ENCODE assay signal across 8 mouse cellular contexts in genomic region chr15:103323455-103324247, GRCm38 (mm10). TPM values are rescaled to one million over a fixed set of nuclear protein-coding genes. Genes with fewer than 3 reads are reported as not detected.
DNase-seq lines count a peak whose midpoint lies in the region; ATAC-seq and TF ChIP-seq lines count a peak whose summit lies in the region.

No protein-coding gene starts in this region.

- H3K9ac ChIP-seq in heart, embryonic 13.5 days, result peak overlapping the region; percentile 90
- H3K9ac ChIP-seq in kidney, postnatal 0 days (ENCODE audit: low read depth, low read length), result peak overlapping the region; percentile 86
- peak overlapping the region; percentile 65 for H3K9ac ChIP-seq in liver, postnatal 0 days (replicated peaks)
- H3K9ac ChIP-seq in neural tube, embryonic 12.5 days, result peak overlapping the region; percentile 86

- peak; percentile 93 for TF ChIP-seq CTCF in brain, embryonic 14.5 days (IDR thresholded peaks at IDR 0.05; ENCODE audit: borderline replicate concordance, extremely low read depth, insufficient read depth, insufficient read length)
- peak; percentile 93 for TF ChIP-seq CTCF in embryonic fibroblast, embryonic 13.5 days (IDR thresholded peaks at IDR 0.05; ENCODE audit: borderline replicate concordance, insufficient read depth, low read length)
- TF ChIP-seq CTCF in kidney, postnatal 0 days (IDR thresholded peaks at IDR 0.05; ENCODE audit: low read depth), result peak; percentile 98
- TF ChIP-seq CTCF in liver, postnatal 0 days (IDR thresholded peaks at IDR 0.05; ENCODE audit: low read depth), result peak; percentile 99

- peak; percentile 69 to 76 for DNase-seq in CD8-positive naive resting alpha-beta T cell, adult 2 months (ENCODE audit: low read depth in 2 of 2, low spot score in 2 of 2)
- peak; percentile 93 for DNase-seq in brain, embryonic 14.5 days (ENCODE audit: low read depth)
- DNase-seq in kidney, postnatal 0 days (ENCODE audit: low spot score), result peak; percentile 92
- DNase-seq in liver, postnatal 0 days, result peak; percentile 93
- DNase-seq in thymus, adult 18-20 months, result peak; percentile 62 to 64

- H3K9me3 ChIP-seq in heart, embryonic 13.5 days, result no peaks in the 10 kb centered on the region
- H3K9me3 ChIP-seq in kidney, postnatal 0 days (replicated peaks; ENCODE audit: low read length), result no peaks in the 10 kb centered on the region
- H3K9me3 ChIP-seq in liver, postnatal 0 days (ENCODE audit: low read length), result no peaks in the 10 kb centered on the region
- H3K9me3 ChIP-seq in neural tube, embryonic 12.5 days, result no peaks in the 10 kb centered on the region

- peak; percentile 95 for ATAC-seq in heart, embryonic 13.5 days (ENCODE audit: extremely low read depth, insufficient number of reproducible peaks, low FRiP score, low TSS enrichment)
- ATAC-seq in kidney, postnatal 0 days (replicated peaks; ENCODE audit: low FRiP score, low read depth), result peak; percentile 94
- peak; percentile 95 for ATAC-seq in liver, postnatal 0 days
- peak; percentile 95 for ATAC-seq in neural tube, embryonic 12.5 days (ENCODE audit: low FRiP score, low read depth)

- WGBS in heart, embryonic 13.5 days, result 2% methylated on average over 37 of the region's 40 CpGs
- under 1% methylated on average over 39 of the region's 40 CpGs for WGBS in kidney, postnatal 0 days
- WGBS in liver, postnatal 0 days (ENCODE audit: insufficient replicate concordance), result 1% methylated on average over 35 of the region's 40 CpGs
- WGBS in neural tube, embryonic 12.5 days, result 1% methylated on average over 39 of the region's 40 CpGs

- peaks cover 11% of the 10 kb centered on the region for H3K36me3 ChIP-seq in heart, embryonic 13.5 days
- no peaks in the 10 kb centered on the region for H3K36me3 ChIP-seq in kidney, postnatal 0 days (ENCODE audit: insufficient read depth, low read length)
- H3K36me3 ChIP-seq in liver, postnatal 0 days (replicated peaks; ENCODE audit: insufficient read depth, low read length), result no peaks in the 10 kb centered on the region; the same call in 1 of the 2 replicates
- H3K36me3 ChIP-seq in neural tube, embryonic 12.5 days, result peaks cover 8% of the 10 kb centered on the region

- peak; percentile 92 for TF ChIP-seq POLR2A in brain, embryonic 14.5 days (IDR thresholded peaks at IDR 0.05; ENCODE audit: borderline replicate concordance, extremely low read depth, insufficient read depth, insufficient read length, poor library complexity, severe bottlenecking)
- TF ChIP-seq POLR2A in embryonic fibroblast, embryonic 13.5 days (IDR thresholded peaks at IDR 0.05; ENCODE audit: low read depth, low read length), result peak; percentile 53

- 0 out of 2 replicates have a peak, but pooled peaks cover 3% of the 10 kb centered on the region for H3K27me3 ChIP-seq in heart, embryonic 13.5 days (replicated peaks)
- H3K27me3 ChIP-seq in kidney, postnatal 0 days (ENCODE audit: insufficient read depth, low read length), result no peaks in the 10 kb centered on the region
- H3K27me3 ChIP-seq in liver, postnatal 0 days (ENCODE audit: insufficient read depth, low read length), result no peaks in the 10 kb centered on the region
- no peaks in the 10 kb centered on the region for H3K27me3 ChIP-seq in neural tube, embryonic 12.5 days (replicated peaks)

- no peak overlapping the region for H3K27ac ChIP-seq in embryonic fibroblast, embryonic 13.5 days (ENCODE audit: insufficient read depth, low read length)
- H3K27ac ChIP-seq in heart, embryonic 13.5 days (replicated peaks), result peak overlapping the region; percentile 82
- H3K27ac ChIP-seq in kidney, postnatal 0 days, result peak overlapping the region; percentile 69
- H3K27ac ChIP-seq in liver, postnatal 0 days (ENCODE audit: low read depth), result peak overlapping the region; percentile 76
- peak overlapping the region; percentile 60 for H3K27ac ChIP-seq in neural tube, embryonic 12.5 days

- peak overlapping the region; percentile 88 for H3K4me2 ChIP-seq in heart, embryonic 13.5 days
- H3K4me2 ChIP-seq in kidney, postnatal 0 days (ENCODE audit: low read length), result peak overlapping the region; percentile 69
- peak overlapping the region; percentile 89 for H3K4me2 ChIP-seq in liver, postnatal 0 days (ENCODE audit: low read depth, low read length)
- peak overlapping the region; percentile 87 for H3K4me2 ChIP-seq in neural tube, embryonic 12.5 days (replicated peaks)

- TF ChIP-seq EP300 in liver, postnatal 0 days (IDR thresholded peaks at IDR 0.05; ENCODE audit: low read depth), result no peak

- H3K4me1 ChIP-seq in embryonic fibroblast, embryonic 13.5 days (ENCODE audit: control insufficient read depth, insufficient read depth, low read length), result 0 out of 2 replicates have a peak, but pooled peaks cover 5% of the 10 kb centered on the region
- H3K4me1 ChIP-seq in heart, embryonic 13.5 days, result peaks cover 41% of the 10 kb centered on the region
- peaks cover 8% of the 10 kb centered on the region; the same call in 1 of the 2 replicates for H3K4me1 ChIP-seq in kidney, postnatal 0 days (replicated peaks; ENCODE audit: insufficient read depth, low read length)
- peaks cover 21% of the 10 kb centered on the region for H3K4me1 ChIP-seq in liver, postnatal 0 days (ENCODE audit: insufficient read depth)
- H3K4me1 ChIP-seq in neural tube, embryonic 12.5 days, result peaks cover 33% of the 10 kb centered on the region

- peak overlapping the region; percentile 72 for H3K4me3 ChIP-seq in embryonic fibroblast, embryonic 13.5 days (ENCODE audit: insufficient read depth, low read length)
- peak overlapping the region; percentile 74 for H3K4me3 ChIP-seq in heart, embryonic 13.5 days
- H3K4me3 ChIP-seq in kidney, postnatal 0 days (replicated peaks; ENCODE audit: low read depth, low read length), result peak overlapping the region; percentile 75
- peak overlapping the region; percentile 58 for H3K4me3 ChIP-seq in liver, postnatal 0 days (ENCODE audit: low read depth, low read length)
- H3K4me3 ChIP-seq in neural tube, embryonic 12.5 days, result peak overlapping the region; percentile 86

RNA-seq across cellular contexts. Expression of gene Gpr84, which starts 13.2 kb away (rescaled TPM):
- polyA plus RNA-seq in brain, embryonic 14.5 days (2012; rRNA removed), result 0.30 and 0.33 TPM in 2 replicates
- 0.40 TPM in 1 of 2 replicates, not detected in the other for polyA plus RNA-seq in embryonic fibroblast, embryonic 13.5 days (2011; ENCODE audit: insufficient read length, low read depth, missing spikeins)
- 0.28 and 0.36 TPM in 2 replicates for polyA plus RNA-seq in heart, embryonic 13.5 days (2015; fragmentation: Nextera tagmentation; extraction: Ambion mirVana)
- 0.47 and 0.65 TPM in 2 replicates for polyA plus RNA-seq in kidney, postnatal 0 days (2015; fragmentation: Nextera tagmentation; extraction: Ambion mirVana)
- 1.1 and 1.8 TPM in 2 replicates for polyA plus RNA-seq in liver, postnatal 0 days (2015; fragmentation: Nextera tagmentation; extraction: Ambion mirVana)
- 0.25 and 0.29 TPM in 2 replicates for polyA plus RNA-seq in neural tube, embryonic 12.5 days (2016; fragmentation: Nextera tagmentation; extraction: Ambion mirVana)

RNA-seq across cellular contexts. Expression of gene Zfp385a, which starts 16.2 kb away (rescaled TPM):
- 20.3 and 37.5 TPM in 2 replicates for polyA plus RNA-seq in brain, embryonic 14.5 days (2012; rRNA removed)
- 25.0 and 27.6 TPM in 2 replicates for polyA plus RNA-seq in embryonic fibroblast, embryonic 13.5 days (2011; ENCODE audit: insufficient read length, low read depth, missing spikeins)
- polyA plus RNA-seq in heart, embryonic 13.5 days (2015; fragmentation: Nextera tagmentation; extraction: Ambion mirVana), result 8.3 and 8.9 TPM in 2 replicates
- polyA plus RNA-seq in kidney, postnatal 0 days (2015; fragmentation: Nextera tagmentation; extraction: Ambion mirVana), result 11.3 and 11.8 TPM in 2 replicates
- 10.1 TPM in 2 replicates for polyA plus RNA-seq in liver, postnatal 0 days (2015; fragmentation: Nextera tagmentation; extraction: Ambion mirVana)
- 20.2 and 20.9 TPM in 2 replicates for polyA plus RNA-seq in neural tube, embryonic 12.5 days (2016; fragmentation: Nextera tagmentation; extraction: Ambion mirVana)

RNA-seq across cellular contexts. Expression of gene Itga5, which starts 42.9 kb away (rescaled TPM):
- polyA plus RNA-seq in brain, embryonic 14.5 days (2012; rRNA removed), result 7.6 and 11.1 TPM in 2 replicates
- 161 and 346 TPM in 2 replicates for polyA plus RNA-seq in embryonic fibroblast, embryonic 13.5 days (2011; ENCODE audit: insufficient read length, low read depth, missing spikeins)
- 76.4 and 78.0 TPM in 2 replicates for polyA plus RNA-seq in heart, embryonic 13.5 days (2015; fragmentation: Nextera tagmentation; extraction: Ambion mirVana)
- 19.4 and 22.0 TPM in 2 replicates for polyA plus RNA-seq in kidney, postnatal 0 days (2015; fragmentation: Nextera tagmentation; extraction: Ambion mirVana)
- polyA plus RNA-seq in liver, postnatal 0 days (2015; fragmentation: Nextera tagmentation; extraction: Ambion mirVana), result 15.6 and 16.0 TPM in 2 replicates
- 19.1 and 19.9 TPM in 2 replicates for polyA plus RNA-seq in neural tube, embryonic 12.5 days (2016; fragmentation: Nextera tagmentation; extraction: Ambion mirVana)

RNA-seq across cellular contexts. Expression of gene Copz1, which starts 51.1 kb away (rescaled TPM):
- 165 and 192 TPM in 2 replicates for polyA plus RNA-seq in brain, embryonic 14.5 days (2012; rRNA removed)
- polyA plus RNA-seq in embryonic fibroblast, embryonic 13.5 days (2011; ENCODE audit: insufficient read length, low read depth, missing spikeins), result 141 and 143 TPM in 2 replicates
- polyA plus RNA-seq in heart, embryonic 13.5 days (2015; fragmentation: Nextera tagmentation; extraction: Ambion mirVana), result 163 and 178 TPM in 2 replicates
- 237 and 263 TPM in 2 replicates for polyA plus RNA-seq in kidney, postnatal 0 days (2015; fragmentation: Nextera tagmentation; extraction: Ambion mirVana)
- polyA plus RNA-seq in liver, postnatal 0 days (2015; fragmentation: Nextera tagmentation; extraction: Ambion mirVana), result 110 and 121 TPM in 2 replicates
- 231 and 243 TPM in 2 replicates for polyA plus RNA-seq in neural tube, embryonic 12.5 days (2016; fragmentation: Nextera tagmentation; extraction: Ambion mirVana)
